Mouse (Mus musculus): ENCODE data around the gene Eid1.

Gene Eid1

GRCm38 (mm10) chr2:125672957-125673631 is at the start of gene Eid1:
TSS of gene Eid1 (plus strand) at chr2:125673095.
- peak; percentile 85 to 95 for DNase-seq (ENCODE audit: inconsistent age in 2 of 2, low spot score in 1 of 2)

GRCm38 (mm10) chr2:125623211-125623610 is 49.7 kb upstream of the Eid1 start:
- DNase-seq (ENCODE audit: inconsistent age in 2 of 2, low spot score in 1 of 2): no peak

GRCm38 (mm10) chr2:125624127-125624685 is 48.7 kb upstream of the Eid1 start:
- DNase-seq (ENCODE audit: inconsistent age in 2 of 2, low spot score in 1 of 2): no peak

GRCm38 (mm10) chr2:125624837-125625351 is 48.0 kb upstream of the Eid1 start, which contains the start of gene Cep152:
TSS of gene Cep152 (minus strand) at chr2:125625113.
- DNase-seq (ENCODE audit: inconsistent age in 2 of 2, low spot score in 1 of 2): peak; percentile 98 to 99

GRCm38 (mm10) chr2:125626536-125626935 is 46.4 kb upstream of the Eid1 start:
- DNase-seq (ENCODE audit: inconsistent age in 2 of 2, low spot score in 1 of 2): no peak

- DNase-seq (ENCODE audit: inconsistent age in 2 of 2, low spot score in 1 of 2): no peak
Observed at GRCm38 (mm10) chr2:125628487-125628886, 44.4 kb upstream of the Eid1 start.

GRCm38 (mm10) chr2:125630010-125630409 is 42.9 kb upstream of the Eid1 start:
- no peak for DNase-seq (ENCODE audit: inconsistent age in 2 of 2, low spot score in 1 of 2)

- DNase-seq (ENCODE audit: inconsistent age in 2 of 2, low spot score in 1 of 2): no peak
Observed at GRCm38 (mm10) chr2:125637331-125637730, 35.6 kb upstream of the Eid1 start.

- DNase-seq (ENCODE audit: inconsistent age in 2 of 2, low spot score in 1 of 2): no peak
Observed at GRCm38 (mm10) chr2:125644912-125645311, 28.0 kb upstream of the Eid1 start.

GRCm38 (mm10) chr2:125650038-125650437 is 22.9 kb upstream of the Eid1 start:
- DNase-seq (ENCODE audit: inconsistent age in 2 of 2, low spot score in 1 of 2): no peak

- DNase-seq (ENCODE audit: inconsistent age in 2 of 2, low spot score in 1 of 2): peak in 1 of 2 experiments; percentile 46
Observed at GRCm38 (mm10) chr2:125650742-125651352, 22.0 kb upstream of the Eid1 start.

- no peak for DNase-seq (ENCODE audit: inconsistent age in 2 of 2, low spot score in 1 of 2)
Observed at GRCm38 (mm10) chr2:125651563-125651962, 21.3 kb upstream of the Eid1 start.

GRCm38 (mm10) chr2:125653286-125653685 is 19.6 kb upstream of the Eid1 start:
- no peak for DNase-seq (ENCODE audit: inconsistent age in 2 of 2, low spot score in 1 of 2)

GRCm38 (mm10) chr2:125655391-125655790 is 17.5 kb upstream of the Eid1 start:
- DNase-seq (ENCODE audit: inconsistent age in 2 of 2, low spot score in 1 of 2): no peak

GRCm38 (mm10) chr2:125659823-125660536 is 12.9 kb upstream of the Eid1 start:
- peak; percentile 73 to 92 for DNase-seq (ENCODE audit: inconsistent age in 2 of 2, low spot score in 1 of 2)

GRCm38 (mm10) chr2:125660537-125661130 is 12.3 kb upstream of the Eid1 start:
- DNase-seq (ENCODE audit: inconsistent age in 2 of 2, low spot score in 1 of 2): no peak

- no peak for DNase-seq (ENCODE audit: inconsistent age in 2 of 2, low spot score in 1 of 2)
Observed at GRCm38 (mm10) chr2:125661156-125661555, 11.7 kb upstream of the Eid1 start.

- no peak for DNase-seq (ENCODE audit: inconsistent age in 2 of 2, low spot score in 1 of 2)
Observed at GRCm38 (mm10) chr2:125662517-125662916, 10.4 kb upstream of the Eid1 start.

- DNase-seq (ENCODE audit: inconsistent age in 2 of 2, low spot score in 1 of 2): no peak
Observed at GRCm38 (mm10) chr2:125665213-125665612, 7.7 kb upstream of the Eid1 start.

GRCm38 (mm10) chr2:125665909-125666308 is 7.0 kb upstream of the Eid1 start:
- DNase-seq (ENCODE audit: inconsistent age in 2 of 2, low spot score in 1 of 2): no peak

- DNase-seq (ENCODE audit: inconsistent age in 2 of 2, low spot score in 1 of 2): no peak
Observed at GRCm38 (mm10) chr2:125666668-125667067, 6.2 kb upstream of the Eid1 start.
